Mouse (Mus musculus): Measurements from ENCODE around the gene Neb.
A peak's percentile ranks its signal among the peaks of the same experiment; 100 is the strongest.

Neb gene

DNA sequence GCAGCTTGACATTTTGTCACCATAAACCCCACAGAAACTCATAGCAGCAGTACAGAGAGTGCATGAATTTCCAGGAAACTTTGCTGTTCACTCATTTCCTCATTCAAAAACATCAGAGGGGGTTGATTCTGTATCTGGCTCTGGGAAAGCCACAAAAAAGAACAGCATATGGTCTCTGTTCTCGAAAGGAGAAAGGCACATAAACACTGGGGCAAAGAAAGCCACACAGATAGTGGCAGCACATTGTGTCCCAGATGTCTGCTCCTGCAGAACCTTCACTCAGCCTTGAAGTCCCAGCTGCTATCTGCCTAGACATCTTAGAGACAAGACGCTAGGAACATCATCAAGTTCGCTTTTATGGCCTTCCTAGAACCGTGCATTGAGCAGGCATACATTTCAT, 67.5 kb downstream of the Neb start:
- no peak for DNase-seq (ENCODE audit: inconsistent ontology term)

DNA sequence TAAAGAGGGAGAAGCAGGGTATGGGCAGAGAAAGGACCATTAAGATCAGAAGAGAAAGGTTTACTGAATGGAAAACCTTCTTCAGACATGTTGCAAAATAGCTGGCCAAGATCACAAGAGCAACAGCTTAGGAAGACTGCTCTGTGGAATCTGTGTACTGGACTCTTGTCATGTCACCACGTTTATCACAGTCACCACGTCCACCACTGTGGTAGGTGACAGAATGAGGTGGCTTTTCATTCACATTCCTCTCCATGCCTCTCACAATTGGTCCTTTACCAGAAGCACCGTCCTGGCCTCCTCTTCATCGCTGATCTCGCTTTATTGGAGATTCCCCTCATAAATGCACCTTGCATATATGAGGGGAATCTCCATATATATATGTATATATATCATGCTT, 71.6 kb downstream of the Neb start:
- DNase-seq (ENCODE audit: inconsistent ontology term): no peak

DNA sequence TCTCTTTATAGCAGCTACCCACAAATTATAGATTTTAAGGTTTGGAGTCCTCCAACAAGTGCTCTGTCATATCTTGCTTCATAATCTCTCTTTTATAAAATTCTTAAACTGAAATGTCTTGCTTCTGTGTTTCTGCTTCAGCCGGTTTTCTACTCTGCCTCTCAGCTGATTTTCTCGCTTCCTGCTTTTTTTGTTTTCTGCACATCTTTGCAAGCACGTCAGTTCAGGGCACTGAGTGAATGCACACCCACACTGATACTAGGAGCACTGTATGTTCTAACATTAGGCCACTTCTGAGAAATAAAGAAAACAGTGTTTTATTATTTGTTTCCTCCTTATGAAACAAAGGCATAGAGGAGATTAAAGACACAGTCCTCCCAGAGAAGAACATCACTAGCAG, 73.7 kb downstream of the Neb start:
- no peak for DNase-seq (ENCODE audit: inconsistent ontology term)

DNA sequence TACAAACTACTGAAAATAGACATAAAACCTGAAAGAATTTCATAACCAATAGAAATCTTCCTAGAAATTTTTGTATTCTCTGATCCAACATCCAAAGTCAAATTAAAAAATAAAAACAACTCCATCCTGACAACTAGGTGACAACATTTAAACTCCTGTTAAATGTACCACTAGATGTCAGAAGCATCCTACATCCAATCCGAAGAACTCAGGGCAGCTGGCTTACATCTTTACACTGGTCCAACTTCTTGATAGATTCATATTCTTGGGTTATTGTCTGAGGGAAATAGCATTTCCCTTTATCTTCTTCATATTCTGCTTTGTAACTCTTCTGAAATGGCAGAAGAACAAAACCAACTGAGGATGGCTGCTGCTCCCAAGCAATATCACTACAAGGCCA, 74.9 kb downstream of the Neb start:
- DNase-seq (ENCODE audit: inconsistent ontology term): no peak

DNA sequence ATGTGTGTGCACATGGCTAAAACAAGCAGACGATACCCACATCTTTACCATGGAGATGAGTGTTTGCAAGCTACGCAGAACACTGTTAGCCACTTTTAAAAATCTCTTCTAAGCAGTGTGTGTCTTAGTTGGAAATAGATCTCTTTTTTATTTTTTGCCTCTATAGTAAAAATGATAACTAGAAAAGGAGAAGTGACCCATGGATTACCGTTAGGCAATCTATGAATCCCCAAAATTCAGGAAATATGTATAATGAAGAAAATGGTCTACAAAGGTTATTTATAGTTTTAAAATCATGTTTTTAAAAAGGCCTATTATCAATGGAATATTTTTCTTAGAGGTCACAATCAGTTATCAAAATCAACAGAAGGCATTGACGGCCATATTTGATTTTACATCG, 80.3 kb downstream of the Neb start:
- DNase-seq (ENCODE audit: inconsistent ontology term): no peak

DNA sequence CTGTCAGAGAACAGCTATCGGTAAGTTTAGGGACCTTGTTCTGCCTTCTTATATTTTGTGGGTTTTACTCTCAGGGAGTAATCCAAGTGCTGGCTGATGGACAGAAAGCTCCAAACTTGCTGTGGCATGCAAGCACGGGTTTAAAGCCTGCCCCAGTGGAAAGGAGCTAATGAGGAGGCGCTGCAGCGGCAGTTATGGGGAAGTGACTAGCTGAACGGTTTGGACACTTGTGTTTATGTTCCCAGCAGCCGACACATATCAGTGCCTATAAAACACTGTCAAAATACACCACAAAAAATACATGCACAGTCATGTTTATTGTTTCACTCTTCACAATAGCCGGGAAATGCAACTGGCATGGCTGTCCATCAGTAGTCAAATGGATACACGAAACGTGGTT, 81.5 kb downstream of the Neb start:
- DNase-seq (ENCODE audit: inconsistent ontology term): no peak

DNA sequence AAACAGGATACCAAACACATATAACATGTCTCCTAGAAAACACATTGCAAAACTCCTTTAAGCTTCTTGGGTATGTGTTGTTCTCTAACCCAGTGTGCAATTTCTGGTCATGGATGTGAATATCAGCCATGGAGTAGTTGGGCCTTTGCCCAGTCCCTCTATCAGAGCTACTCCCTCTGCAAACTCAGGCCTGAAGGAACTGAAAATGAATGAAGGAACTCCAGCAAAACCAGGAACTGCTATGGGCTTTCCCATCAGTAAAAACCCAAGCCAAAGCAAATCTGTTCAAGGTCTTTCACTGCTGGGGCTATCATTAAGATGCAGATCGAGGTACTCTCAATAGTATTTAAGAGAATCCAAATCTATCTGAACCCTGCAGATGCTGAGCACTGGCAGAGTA, 90.8 kb downstream of the Neb start:
- DNase-seq (ENCODE audit: inconsistent ontology term): no peak

DNA sequence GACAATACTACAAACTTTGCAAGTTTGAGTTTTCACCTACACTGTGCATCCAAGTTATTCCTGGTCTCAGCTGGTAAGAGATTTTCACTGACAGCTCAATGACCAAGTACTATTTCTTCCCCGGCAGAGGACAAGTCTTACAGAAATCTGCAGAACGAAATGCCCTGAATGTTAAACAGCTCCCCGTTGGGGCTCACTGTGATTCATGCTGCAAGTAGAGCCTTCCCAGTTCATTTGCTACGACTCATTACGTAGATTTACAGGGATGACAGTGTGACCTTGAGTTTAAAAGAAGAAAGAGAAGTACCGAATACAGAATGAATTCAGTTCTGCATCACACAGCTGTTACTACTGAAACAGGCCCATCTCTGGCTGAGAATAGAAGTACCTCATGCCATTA, 91.9 kb downstream of the Neb start:
- DNase-seq (ENCODE audit: inconsistent ontology term): no peak

DNA sequence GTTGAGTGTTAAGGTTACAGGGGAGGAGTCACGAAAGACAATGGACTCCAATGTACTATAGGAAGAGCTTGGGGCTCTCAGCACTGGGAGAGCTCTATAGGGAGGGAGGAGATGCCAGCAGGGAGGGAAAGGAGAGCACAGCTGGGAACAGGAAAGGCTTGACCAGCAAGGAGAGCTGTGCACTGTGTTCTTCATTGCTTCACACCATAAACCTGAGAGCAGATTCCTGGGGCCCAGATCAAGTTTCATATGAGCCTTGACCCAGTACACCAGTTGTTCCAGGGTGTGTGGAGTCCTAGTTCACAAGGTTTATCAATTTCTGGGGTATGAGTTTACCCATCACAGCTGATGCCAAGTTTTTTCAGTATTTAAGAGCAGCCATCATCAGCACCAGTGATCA, 106.1 kb downstream of the Neb start:
- no peak for DNase-seq (ENCODE audit: inconsistent ontology term)

DNA sequence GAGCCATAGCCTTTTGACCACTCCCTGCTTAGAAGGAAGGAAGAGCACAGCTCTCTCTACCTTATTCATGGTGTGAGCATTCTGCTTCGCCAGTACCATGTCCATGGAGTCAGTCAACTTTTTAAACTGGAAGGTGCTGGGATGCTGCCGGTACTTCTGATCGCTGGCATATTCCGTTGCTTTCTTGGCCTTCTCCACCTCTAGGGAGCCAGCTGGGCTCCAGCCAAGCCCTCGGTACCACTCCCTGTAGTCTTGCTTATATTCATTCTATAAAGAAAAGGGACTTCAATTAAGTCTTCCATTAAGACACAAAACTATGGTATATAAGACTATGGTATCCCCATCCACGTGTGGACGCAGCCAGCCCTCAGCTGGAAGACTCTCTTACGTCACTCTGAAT, 107.4 kb downstream of the Neb start:
- no peak for DNase-seq (ENCODE audit: inconsistent ontology term)

DNA sequence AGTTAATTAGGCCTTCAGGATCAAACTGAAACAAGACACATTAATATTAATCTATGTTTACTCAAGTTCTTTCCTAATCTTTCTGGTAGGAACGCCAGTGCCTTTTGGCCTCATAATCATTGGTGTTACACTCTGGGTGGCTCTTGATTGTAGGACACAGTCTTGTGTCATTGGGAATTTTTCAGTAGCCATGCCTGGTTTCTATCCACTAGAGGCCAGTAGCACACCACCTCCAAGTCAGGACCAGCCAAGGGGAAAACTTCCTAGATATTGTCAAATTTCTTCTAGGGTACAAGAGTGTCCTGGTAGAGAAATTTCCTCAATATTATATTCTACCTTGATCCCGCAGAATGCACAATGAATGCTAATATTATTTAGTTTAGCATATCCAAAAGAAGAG, 116.1 kb downstream of the Neb start:
- peak; percentile 32 for DNase-seq (ENCODE audit: inconsistent ontology term)

DNA sequence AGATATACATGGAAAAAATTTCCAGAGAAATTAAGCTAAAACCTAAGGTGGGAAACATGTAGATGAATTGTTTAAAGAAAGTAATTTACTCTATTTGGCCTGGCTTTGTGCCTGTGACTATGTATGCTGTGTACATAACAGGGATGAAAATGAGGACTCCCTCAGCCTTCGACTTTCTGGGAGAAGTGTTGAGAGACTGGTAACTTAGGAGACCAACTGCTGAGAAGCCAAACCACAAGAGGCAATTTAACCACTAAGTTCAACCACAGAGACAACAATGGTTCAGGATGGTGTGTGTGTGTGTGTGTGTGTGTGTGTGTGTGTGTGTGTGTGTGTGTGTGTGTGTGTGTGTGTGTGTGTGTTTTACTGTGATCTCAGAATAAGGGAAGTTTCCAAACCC, 126.2 kb downstream of the Neb start:
- DNase-seq (ENCODE audit: inconsistent ontology term): no peak

DNA sequence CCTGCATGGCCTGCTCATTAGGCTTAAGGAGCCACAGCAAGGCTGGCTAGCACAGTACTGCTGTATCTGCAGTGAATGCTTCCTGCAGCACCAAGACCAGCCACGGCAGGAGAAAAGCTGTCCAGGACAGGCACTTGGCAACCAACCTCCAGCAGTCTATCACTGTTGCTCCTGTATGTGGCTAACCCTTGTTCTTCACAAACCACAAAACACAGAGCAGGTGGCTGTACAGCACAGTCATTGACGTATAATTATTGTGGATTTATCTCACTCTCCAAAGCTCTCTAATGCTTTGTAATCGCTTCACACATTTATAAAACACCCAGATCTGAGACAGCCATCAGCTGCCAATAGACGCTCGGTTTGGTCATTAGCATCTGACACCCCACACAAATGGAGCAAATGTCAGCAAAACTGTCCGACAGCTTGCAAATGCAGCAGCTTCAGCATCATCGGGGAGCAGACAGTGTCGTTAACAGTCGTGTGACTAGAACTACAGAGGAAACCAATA, 129.9 kb downstream of the Neb start:
- DNase-seq (ENCODE audit: inconsistent ontology term): peak; percentile 35

DNA sequence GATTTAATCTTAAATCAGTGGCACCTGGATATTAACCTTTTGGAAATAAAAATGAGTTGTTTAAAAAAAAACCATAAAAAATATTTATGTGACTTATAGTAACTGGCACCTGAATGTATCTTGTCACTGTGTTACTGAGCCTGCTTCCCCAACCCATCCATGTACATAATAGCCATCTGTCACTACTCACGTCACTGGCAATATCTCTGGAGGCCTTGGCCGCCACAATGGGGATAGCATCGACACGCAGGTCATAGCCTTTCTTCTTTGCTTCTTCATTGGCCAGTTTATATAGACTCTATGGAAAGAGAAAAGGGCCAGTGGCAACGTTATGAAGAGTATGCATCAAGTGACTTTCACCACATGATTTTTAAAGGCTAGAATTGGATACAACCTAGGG, 133.2 kb downstream of the Neb start:
- DNase-seq (ENCODE audit: inconsistent ontology term): no peak

DNA sequence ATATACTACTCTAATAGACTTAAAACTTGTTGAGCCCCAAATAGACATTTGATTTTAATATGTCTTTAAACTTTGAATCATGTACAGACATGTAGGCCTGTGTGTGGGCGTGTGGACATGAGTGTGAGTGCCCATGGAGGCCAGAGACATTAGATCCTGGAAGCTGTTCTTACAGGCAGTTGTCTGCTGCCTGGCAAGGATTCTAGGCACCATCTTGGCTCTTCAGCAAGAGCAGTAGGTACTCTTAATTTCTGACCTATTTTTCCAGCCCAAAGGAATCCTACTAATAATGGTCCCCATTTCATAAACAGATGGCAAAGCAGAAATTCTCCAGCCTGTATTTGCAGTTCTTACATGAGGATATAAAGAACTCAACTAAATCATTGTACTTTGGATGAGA, 135.6 kb downstream of the Neb start:
- no peak for DNase-seq (ENCODE audit: inconsistent ontology term)

DNA sequence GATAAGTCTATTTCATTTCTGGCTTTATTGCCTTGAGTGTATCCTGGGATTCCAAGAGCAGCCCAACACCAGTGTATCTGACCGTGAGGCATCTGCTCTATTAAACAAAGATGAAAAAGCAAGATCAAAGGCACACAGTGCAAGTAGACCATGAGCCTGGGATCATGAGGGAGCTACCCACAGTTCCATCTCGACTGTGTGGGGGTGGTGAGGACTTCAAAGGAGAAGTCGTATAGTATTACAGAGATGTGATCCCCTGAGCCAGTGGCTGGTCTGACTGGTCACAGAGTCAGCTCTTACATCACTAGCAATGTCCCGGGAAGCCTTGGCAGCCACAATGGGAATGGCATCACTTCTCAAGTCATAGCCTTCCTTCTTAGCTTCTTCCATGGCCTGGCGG, 140.4 kb downstream of the Neb start:
- DNase-seq (ENCODE audit: inconsistent ontology term): no peak

DNA sequence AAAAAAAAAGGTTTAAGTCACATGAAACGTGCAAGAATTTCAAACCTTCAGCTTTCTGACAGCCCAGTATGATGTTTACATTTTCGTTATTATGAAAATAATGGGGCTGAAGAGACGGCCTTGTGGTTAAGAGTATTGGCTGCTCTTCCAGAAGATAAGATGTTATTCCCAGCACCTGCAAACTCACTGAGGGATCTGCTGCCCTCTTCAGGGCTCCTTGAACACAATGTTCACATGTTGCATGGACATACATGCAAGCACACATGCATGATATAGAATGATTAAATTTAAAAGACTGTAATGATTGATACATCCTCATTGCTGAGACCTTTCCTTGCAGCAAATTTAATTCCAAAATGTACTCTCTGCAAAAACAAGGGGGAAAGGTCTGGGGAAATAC, 150.7 kb downstream of the Neb start:
- no peak for DNase-seq (ENCODE audit: inconsistent ontology term)

DNA sequence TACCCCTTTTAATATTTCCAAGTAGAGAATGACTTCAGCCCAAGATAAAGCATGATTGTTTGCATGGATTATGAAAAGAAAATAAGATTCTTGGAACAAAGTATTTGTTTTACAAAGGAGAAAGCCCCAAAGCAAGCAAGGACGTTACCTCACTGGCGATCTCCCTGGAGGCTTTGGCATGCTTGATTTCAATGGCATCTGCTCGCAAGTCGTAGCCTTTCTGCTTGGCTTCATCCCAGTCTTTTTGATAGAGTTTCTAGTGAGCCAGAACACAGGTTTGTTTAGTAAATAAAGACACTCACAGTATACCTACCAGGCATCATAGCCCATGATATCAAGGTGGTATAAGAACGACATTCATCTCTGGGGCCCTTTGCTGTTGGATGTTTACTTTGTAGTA, 153.9 kb downstream of the Neb start:
- no peak for DNase-seq (ENCODE audit: inconsistent ontology term)

DNA sequence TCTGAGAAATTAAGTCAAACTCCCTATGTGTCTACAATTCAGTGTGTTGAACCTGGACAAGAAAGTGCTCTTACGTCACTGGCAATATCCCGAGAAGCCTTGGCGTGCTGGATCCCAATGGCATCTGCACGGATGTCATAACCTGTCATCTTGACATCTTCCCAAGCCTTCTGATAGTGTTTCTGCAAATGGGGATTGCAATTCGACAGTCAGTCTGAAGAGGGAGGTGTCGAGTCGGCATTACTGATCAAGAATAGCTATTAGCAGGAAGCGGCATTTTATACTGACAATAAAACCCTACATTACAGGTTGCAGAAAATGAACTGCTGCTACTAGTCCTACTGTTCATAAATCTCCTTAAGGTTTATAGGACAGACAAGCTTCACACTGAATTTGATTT, 158.2 kb downstream of the Neb start:
- DNase-seq (ENCODE audit: inconsistent ontology term): peak; percentile 28

DNA sequence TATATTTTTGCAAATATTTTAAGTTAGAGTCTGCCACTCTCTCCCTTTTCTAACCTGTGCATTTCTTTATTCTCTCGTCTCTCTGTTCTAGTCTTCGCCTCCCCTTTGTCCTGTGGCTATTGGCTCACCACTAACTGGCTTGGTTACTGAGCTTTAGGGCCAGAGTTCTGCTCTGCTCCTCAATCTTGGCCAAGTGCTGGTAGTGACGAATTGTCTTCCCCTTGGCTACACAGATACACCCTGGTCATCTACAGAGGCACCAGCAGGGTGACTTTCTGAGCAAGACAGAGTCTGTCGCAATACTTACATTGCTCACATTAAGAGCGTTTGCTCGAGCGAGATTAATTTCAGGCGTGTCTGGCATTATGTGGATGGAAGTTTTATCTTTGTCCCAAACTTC, 162.3 kb downstream of the Neb start:
- DNase-seq (ENCODE audit: inconsistent ontology term): no peak

DNA sequence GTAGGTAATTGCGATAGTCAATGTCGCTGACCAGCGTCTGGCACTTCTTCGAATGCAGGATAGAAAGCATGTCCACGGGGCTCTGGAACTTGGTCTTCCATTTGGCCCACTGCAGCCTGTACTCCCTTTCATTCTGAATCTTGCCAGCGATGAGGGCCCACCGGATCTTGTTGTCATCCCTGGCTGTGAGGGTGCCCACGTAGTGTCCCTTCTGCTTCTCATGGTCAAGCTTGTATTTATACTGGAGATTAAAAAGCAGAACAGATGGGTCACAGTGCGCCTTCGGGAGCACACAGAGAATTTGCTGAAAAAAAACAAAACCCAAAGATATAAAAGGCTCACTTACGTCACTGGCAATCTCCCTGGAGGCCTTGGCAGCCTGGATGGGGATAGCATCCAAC, 165.7 kb downstream of the Neb start:
- no peak for DNase-seq (ENCODE audit: inconsistent ontology term)

DNA sequence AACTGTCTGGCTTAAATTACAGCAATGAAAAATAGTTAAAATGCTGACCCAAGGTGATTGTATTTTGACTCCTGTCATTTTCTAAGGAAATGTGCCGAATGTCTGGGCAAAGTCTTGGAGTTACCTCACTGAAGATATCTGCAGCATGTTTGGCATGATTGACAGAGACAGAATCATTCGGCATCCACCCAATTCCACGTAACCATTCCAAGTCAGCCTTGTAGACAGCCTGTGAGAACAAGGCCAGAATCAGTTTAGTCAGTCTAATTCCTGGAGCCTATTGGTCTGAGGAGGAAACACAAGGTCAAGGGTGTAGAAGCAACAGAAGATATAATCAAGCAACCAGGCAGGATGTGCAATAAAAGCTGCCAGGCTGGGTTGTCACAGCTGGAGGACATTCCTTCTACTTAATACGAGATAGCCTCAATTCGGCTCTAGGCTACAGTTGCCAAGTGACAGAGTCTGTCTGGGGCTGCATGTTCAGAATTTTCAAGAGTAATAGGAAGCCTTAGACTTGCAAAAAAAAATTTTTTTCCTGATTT, 166.8 kb downstream of the Neb start:
- peak; percentile 62 for DNase-seq (ENCODE audit: inconsistent ontology term)

DNA sequence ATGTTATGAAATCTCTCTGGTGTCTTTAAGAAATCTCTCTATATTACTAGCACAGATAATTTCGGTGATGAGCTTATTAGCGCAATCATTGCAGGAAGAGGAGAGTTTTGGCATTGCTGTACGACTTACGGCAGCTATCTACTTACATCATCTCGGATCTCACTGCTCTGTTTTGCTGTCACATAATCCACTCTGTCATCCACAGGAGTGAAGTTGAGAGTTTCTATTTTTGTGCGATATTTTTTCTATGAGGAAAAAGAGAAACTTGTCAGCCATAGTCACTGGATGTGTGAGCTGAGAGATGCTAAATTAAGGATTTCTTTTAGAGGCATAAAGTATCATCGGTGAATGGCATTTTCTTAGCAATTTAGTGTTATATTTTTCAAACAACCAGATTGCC, 167.6 kb downstream of the Neb start:
- no peak for DNase-seq (ENCODE audit: inconsistent ontology term)

DNA sequence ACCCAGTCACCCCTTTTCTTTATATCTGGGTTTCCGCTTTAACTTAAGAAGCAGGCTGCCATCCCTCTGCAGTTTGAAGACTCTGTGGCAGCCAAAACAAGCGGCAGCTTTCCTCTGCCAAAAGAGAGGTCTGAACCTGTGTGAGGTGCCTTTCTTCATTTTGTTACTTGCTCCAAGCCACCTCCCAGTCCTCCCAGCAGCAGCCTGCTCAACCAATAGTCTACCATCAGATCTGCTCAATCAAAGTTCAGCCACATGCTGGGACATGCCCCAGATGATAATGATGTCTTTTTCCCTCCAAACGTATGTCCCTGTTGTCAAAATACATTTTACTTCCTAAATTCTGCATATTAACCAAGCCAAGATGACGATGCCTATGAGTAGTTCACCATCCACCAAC, 173.3 kb downstream of the Neb start:
- no peak for DNase-seq (ENCODE audit: inconsistent ontology term)

DNA sequence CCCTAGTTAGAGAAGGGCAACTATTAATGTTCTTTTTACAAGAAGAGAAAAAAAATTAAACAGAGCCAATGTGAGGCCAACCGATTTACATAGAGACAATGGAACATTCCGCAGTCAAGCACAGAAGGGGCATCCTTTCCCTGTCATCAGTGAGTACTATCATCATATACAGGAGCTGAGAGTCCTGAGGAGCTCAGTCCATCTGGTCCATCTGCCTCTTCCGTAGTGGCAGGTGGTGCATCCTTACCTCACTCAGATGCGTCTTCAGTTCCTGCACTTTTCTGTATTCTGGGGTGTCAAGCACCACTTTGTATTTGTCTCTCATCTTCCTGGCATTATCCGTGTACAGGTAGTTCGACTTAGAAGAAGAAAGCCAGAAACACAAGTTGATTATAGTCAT, 184.6 kb downstream of the Neb start:
- no peak for DNase-seq (ENCODE audit: inconsistent ontology term)
